Mouse (Mus musculus) liver, adult 2 months (tissue): ENCODE measurements around the gene Spag17.

ENCODE experiments used
- CTCF ChIP-seq: fragments of 200-500 bp; IDR thresholded peaks from 2 replicates; pipeline ENCODE4 v1.5.1; 2011; ENCODE audit warnings: low read depth, low read length, control low read depth
- POLR2A ChIP-seq: fragments of 200-500 bp; IDR thresholded peaks from 2 replicates; pipeline ENCODE4 v1.6.1; 2011; ENCODE audit warnings: low read length, control low read depth; ENCODE audit not compliant: insufficient read depth; ENCODE audit errors: extremely low read depth

DNA sequence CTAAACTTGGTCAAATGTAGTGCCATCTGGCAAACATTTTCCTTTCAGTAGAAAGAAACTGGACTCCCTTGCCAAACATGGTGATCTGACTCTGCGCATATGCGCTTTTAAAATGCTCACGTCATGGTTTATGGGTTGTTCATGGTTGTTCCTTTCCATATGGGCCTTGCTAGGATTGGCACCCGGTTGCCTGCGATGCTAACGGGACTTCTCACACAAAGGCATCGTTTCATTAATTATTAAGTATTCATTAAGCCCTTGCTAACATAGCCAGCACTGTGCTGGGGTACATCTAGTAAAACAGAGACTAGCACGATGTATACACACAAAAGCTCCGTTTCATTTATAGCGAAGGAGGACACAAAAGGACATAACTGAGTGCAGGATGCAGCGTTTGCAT, 304.7 kb downstream of the Spag17 start:
- no peak for TF ChIP-seq POLR2A
- no peak for TF ChIP-seq CTCF
